Mouse (Mus musculus) NIH3T3 (cell line): Measurements from ENCODE around the gene Sult5a1.
A peak's percentile ranks its signal among the peaks of the same experiment; 100 is the strongest.

Experiments
- DNase-seq: peaks from one replicate; pipeline ENCODE4 v3.0.0-alpha.2; 2012; ENCODE audit warnings: low read depth

Sult5a1 gene

DNA sequence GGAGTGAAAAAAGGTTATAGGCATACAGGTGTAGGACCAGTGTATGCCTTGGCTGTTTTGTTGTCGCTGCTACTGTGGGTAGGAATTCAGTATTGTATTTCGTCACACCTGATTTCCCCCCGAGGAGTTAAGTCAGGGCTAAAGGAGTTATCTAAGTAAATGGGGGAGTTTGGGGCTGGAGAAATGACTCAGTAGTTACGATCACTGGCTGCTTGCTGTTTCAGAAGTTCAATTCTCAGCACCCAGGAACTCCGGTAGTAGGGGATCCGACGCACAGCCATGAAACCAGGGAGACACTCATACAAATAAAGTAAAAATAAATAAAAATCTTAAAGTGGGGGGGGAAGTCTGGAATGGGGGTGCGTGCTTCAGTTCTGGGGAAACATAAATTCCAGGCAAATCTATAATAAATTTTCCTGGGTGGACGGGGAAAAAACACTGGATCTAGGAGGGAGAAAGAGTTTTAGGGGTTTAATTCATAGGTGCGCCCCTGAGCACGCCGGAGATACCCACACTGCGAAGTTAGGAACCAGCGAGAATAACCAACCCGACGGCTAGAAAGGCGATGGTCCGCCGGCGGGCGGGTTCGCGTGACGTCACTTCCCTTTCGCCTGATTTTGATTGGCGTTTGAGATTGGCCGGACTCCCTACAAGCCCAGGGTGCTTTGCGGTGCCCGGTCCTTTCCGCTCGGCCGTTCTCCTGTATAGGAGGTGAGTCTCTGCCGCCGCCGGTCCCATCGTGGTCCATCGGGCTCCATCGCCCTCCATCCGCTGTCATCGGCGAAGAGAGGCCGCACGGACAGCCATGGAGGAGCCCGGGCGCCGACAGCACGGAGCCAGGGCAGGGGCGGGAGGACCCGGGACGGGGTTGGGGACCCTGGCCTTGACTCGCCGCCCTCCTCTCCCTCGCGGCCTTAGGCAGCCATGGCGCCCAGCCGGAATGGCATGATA is 56.1 kb downstream of the Sult5a1 start, which contains the start of gene Rpl13:
Gene Rpl13, plus strand, starts transcription at position 616 of the 951 bp plus-strand sequence.
- DNase-seq: peak; percentile 98

DNA sequence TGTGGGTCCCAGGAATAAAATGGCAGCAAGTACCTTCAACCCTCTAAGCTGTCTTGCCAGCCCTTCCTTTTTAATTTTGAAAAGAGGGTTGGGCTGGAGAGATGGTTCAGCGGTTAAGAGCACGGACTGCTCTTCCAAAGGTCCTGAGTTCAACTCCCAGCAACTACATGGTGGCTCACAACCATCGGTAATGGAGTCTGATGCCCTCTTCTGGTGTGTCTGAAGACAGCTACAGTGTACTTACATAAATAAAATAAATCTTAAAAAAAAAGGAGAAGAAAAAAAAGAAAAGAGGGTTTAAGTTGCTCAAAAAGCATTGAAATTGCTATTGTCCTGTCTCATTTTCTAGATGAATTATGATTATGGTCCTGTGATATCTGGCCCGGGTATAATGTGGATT is 56.9 kb downstream of the Sult5a1 start:
- DNase-seq: no peak

DNA sequence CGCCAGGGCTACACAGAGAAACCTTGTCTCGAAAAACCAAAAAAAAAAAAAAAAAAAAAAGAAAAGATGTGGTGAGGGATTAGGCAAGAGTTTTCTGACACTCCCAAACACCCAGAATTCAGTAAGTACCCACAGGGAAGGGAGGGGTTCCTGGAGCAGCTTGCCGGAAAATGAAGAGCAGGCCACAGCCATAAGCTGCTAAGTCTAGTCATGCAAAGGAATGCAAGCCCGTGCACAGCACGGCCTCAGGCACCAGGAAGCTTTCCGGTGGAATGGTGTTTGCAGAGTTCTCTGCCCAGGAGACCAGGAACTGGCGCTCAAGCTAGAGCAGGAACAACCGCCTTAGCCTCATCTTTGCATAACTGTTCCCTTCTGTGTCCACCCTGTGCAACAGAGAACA is 57.8 kb downstream of the Sult5a1 start:
- peak; percentile 92 for DNase-seq

DNA sequence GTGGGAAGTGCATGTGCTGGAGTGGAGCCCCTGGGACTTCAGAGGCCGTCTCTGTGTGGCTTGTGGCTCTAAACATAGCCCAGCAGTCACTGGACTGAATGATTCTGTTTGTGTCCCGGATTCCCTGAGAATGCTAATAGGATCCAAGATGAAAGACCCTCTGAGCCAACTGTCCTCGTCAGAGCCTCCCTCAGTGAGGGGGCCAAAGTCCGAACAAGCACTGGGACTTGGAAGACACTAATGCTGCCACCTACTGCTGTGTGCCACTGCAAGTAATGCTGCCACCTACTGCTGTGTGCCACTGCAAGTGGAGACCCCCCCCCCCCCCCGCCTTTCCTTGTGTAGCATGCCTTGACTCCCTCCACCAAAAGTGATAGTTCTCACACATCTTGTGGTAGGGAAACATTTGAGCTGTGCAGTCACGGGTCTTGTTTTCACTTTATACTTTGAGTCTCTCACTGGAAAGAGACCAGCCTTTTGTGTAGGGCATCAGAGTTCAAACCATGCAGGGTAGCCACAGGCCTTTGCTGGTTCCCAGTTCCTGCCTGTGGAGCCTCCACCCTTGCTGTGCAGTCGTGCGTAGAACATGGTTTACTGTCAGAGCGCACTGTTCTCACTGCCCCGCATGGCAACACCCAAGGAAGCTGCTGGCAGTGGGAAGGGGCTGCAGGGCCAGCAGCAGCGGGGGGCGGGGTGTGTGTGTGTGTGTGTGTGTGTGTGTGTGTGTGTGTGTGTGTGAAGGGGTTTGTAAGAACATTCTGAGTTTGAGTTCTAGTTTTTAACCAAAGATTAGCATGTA is 60.1 kb downstream of the Sult5a1 start:
- no peak for DNase-seq

DNA sequence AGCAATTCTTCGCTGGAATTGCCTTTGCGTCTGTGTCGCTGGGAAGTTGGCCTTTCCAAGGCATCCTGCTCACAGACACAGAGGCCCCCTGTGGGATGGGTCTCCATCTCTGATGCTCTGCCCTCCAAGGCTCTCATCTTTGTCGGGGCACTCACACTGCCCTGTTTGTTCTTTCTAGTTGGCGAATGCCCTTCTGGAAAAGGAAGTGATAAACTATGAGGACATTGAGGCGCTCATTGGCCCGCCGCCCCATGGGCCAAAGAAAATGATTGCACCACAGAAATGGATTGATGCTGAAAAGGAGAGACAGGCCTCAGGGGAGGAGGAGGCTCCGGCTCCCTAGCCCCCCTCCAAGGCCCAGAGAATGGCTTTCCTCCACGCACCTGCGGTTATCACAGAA is 60.9 kb downstream of the Sult5a1 start:
- DNase-seq: no peak
